Mouse (Mus musculus) layer of hippocampus, adult 2 months (tissue): ENCODE results near the gene Ccl3. TPM values are rescaled to one million over a fixed set of nuclear protein-coding genes. Genes with fewer than 3 reads are reported as not detected.

Experiments
- DNase-seq, 2 experiments: peaks; one replicate each; pipeline ENCODE4 v3.0.0; 2022; ENCODE audit warnings: low spot score in 2 of 2
- H3K27ac ChIP-seq: fragments of 200-600 bp; 2 replicates; pipeline ENCODE4 v1.8.1; 2022
- H3K4me3 ChIP-seq: fragments of 200-600 bp; 2 replicates; pipeline ENCODE4 v1.8.1; 2022; ENCODE audit warnings: mild to moderate bottlenecking
- CTCF ChIP-seq: fragments of 200-600 bp; conservative IDR thresholded peaks from 2 replicates; pipeline ENCODE4 v1.8.1; 2022; ENCODE audit warnings: antibody characterized with exemption, mild to moderate bottlenecking, moderate library complexity
- long read RNA-seq, 2 experiments: library from polyadenylated mRNA; stranded (forward); transcript quantifications; one replicate each; pipeline ENCODE4 v2.0.0; 2021; ENCODE audit warnings: borderline mapping rate in 2 of 2
- total RNA-seq, 2 experiments: library from RNA; stranded (reverse); gene quantifications; 2 replicates each; pipeline ENCODE4 v1.2.3; 2021

Ccl3 gene
- total RNA-seq, result not detected
- long read RNA-seq, experiment 1, result 0 reads
- long read RNA-seq, experiment 2, result 0 reads

- no peak for TF ChIP-seq CTCF
- Histone ChIP-seq H3K4me3 (no peak within 1 kb of the TSS), H3K27ac (no peak within 1 kb of the TSS)
- no peak for DNase-seq
These were observed at the start of gene Ccl3 for GRCm38 (mm10) chr11:83649305-83649841. Gene Ccl3 (minus strand): TSS chr11:83649355.

GRCm38 (mm10) chr11:83692008-83692407 is 42.9 kb upstream of the Ccl3 start:
- no peak for TF ChIP-seq CTCF
- Histone ChIP-seq H3K27ac (no peak overlapping the region), H3K4me3 (no peak overlapping the region)
- DNase-seq, result no peak

GRCm38 (mm10) chr11:83689918-83690317 is 40.8 kb upstream of the Ccl3 start:
- Histone ChIP-seq H3K4me3 (no peak overlapping the region), H3K27ac (no peak overlapping the region)
- no peak for TF ChIP-seq CTCF
- DNase-seq, result no peak

GRCm38 (mm10) chr11:83675665-83676064 is 26.5 kb upstream of the Ccl3 start:
- Histone ChIP-seq H3K4me3 (no peak overlapping the region), H3K27ac (no peak overlapping the region)
- no peak for DNase-seq
- no peak for TF ChIP-seq CTCF

GRCm38 (mm10) chr11:83671743-83672142 is 22.6 kb upstream of the Ccl3 start:
- no peak overlapping the region for H3K4me3 ChIP-seq
- no peak for DNase-seq
- no peak for TF ChIP-seq CTCF
- H3K27ac ChIP-seq, result no peak overlapping the region

GRCm38 (mm10) chr11:83663532-83663931 is 14.4 kb upstream of the Ccl3 start:
- Histone ChIP-seq H3K4me3 (no peak overlapping the region), H3K27ac (no peak overlapping the region)
- no peak for DNase-seq
- no peak for TF ChIP-seq CTCF

- no peak for DNase-seq
- Histone ChIP-seq H3K4me3 (no peak within 1 kb of the TSS), H3K27ac (no peak within 1 kb of the TSS)
- no peak for TF ChIP-seq CTCF
These were observed 13.0 kb upstream of the Ccl3 start, which contains the start of gene Ccl4 for GRCm38 (mm10) chr11:83662204-83662603. Gene Ccl4 (plus strand): TSS chr11:83662584.

GRCm38 (mm10) chr11:83658797-83659196 is 9.6 kb upstream of the Ccl3 start:
- no peak overlapping the region for H3K4me3 ChIP-seq
- no peak for TF ChIP-seq CTCF
- DNase-seq, result no peak
- no peak overlapping the region for H3K27ac ChIP-seq

GRCm38 (mm10) chr11:83657508-83657907 is 8.4 kb upstream of the Ccl3 start:
- Histone ChIP-seq H3K4me3 (no peak overlapping the region), H3K27ac (no peak overlapping the region)
- TF ChIP-seq CTCF, result no peak
- no peak for DNase-seq

GRCm38 (mm10) chr11:83654606-83655005 is 5.5 kb upstream of the Ccl3 start:
- Histone ChIP-seq H3K4me3 (no peak overlapping the region), H3K27ac (no peak overlapping the region)
- TF ChIP-seq CTCF, result no peak
- DNase-seq, result no peak

- H3K4me3 ChIP-seq, result no peak overlapping the region
- DNase-seq, result no peak
- TF ChIP-seq CTCF, result no peak
- H3K27ac ChIP-seq, result no peak overlapping the region
These were observed 2.6 kb downstream of the Ccl3 start for GRCm38 (mm10) chr11:83646356-83647149.

GRCm38 (mm10) chr11:83645521-83645920 is 3.6 kb downstream of the Ccl3 start, which contains the start of gene Rpl9-ps1:
Gene Rpl9-ps1 (minus strand): TSS chr11:83645621.
- no peak for TF ChIP-seq CTCF
- DNase-seq, result no peak
- Histone ChIP-seq H3K4me3 (no peak within 1 kb of the TSS), H3K27ac (no peak within 1 kb of the TSS)

GRCm38 (mm10) chr11:83641216-83641615 is 7.9 kb downstream of the Ccl3 start:
- no peak for DNase-seq
- H3K27ac ChIP-seq, result no peak overlapping the region
- no peak for TF ChIP-seq CTCF
- H3K4me3 ChIP-seq, result no peak overlapping the region

- H3K27ac ChIP-seq, result no peak overlapping the region
- TF ChIP-seq CTCF, result no peak
- H3K4me3 ChIP-seq, result no peak overlapping the region
- DNase-seq, result no peak
These were observed 9.0 kb downstream of the Ccl3 start for GRCm38 (mm10) chr11:83640141-83640540.
